Mouse (Mus musculus): Measurements from ENCODE around the gene Ung.

DNA sequence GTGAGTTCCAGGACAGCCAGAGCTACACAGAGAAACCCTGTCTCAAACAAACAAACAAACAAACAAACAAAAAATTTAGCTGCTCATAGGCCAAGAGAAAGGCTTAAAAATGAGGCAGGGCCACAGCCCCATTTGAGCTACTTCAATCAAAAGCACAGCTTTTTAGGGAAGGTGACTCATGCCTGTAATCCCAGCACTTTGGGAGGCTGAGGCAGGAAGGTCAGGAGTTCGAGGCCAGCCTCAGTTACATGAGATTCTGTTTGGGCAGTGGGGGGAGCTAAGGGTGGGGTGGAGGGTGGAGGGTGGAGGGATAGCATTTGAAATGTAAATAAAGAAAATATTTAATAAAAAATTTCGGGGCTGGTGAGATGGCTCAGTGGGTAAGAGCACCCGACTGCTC, 42.8 kb downstream of the Ung start:
- TF ChIP-seq CTCF (IDR thresholded peaks at IDR 0.05; ENCODE audit: low read depth, low read length) (no peak), POLR2A (IDR thresholded peaks at IDR 0.05; ENCODE audit: extremely low read depth, insufficient read depth, low read length) (no peak)

All from liver, adult 2 months (tissue).